Mouse (Mus musculus) erythroblast, embryonic 14.5 days (primary cell): ENCODE measurements at regions not wholly inside any gene's neighbourhood (a gene's known extent, or its start where the extent isn't known, plus 50 kb on each side); places are given as distances from the start of the nearest gene placed in this dataset.

ENCODE experiments used
- GATA1 ChIP-seq: IDR thresholded peaks from 2 replicates; pipeline ENCODE4 v1.6.1; 2012; ENCODE audit warnings: low read length, inconsistent platforms, mixed read lengths
- TAL1 ChIP-seq: IDR thresholded peaks from 3 replicates; pipeline ENCODE4 v1.6.1; 2012; ENCODE audit warnings: low read length, inconsistent platforms, mixed read lengths

GRCm38 (mm10) chr11:111996395-111996794 lies 785.6 kb upstream of the Sox9 start:
- TF ChIP-seq TAL1 (no peak), GATA1 (no peak)
